Mouse (Mus musculus) T-helper 2 cell (primary cell): ENCODE results near the gene Vill.

Source experiments
- in situ Hi-C: fragments of 300-600 bp; cut with MboI, MseI; formaldehyde crosslinking; loops from one replicate; pipeline ENCODE4 v1.15.1; 2025; ENCODE audit warnings: high pct_unique_total_duplicates

The Vill gene

GRCm38 (mm10) chr9:119080040-119080675, 27.6 kb downstream of the Vill start:
- in situ Hi-C loops: no loop called here

- in situ Hi-C loops: no loop called here
These were observed 29.5 kb downstream of the Vill start for GRCm38 (mm10) chr9:119082039-119082438.

- in situ Hi-C loops: no loop called here
These were observed 30.3 kb downstream of the Vill start for GRCm38 (mm10) chr9:119082656-119083430.

- in situ Hi-C loops: no loop called here
These were observed 31.4 kb downstream of the Vill start for GRCm38 (mm10) chr9:119083966-119084365.

- in situ Hi-C loops: no loop called here
These were observed 33.9 kb downstream of the Vill start for GRCm38 (mm10) chr9:119086451-119086850.

- in situ Hi-C loops: no loop called here
These were observed 34.7 kb downstream of the Vill start for GRCm38 (mm10) chr9:119087309-119087708.

- in situ Hi-C loops: no loop called here
These were observed 35.7 kb downstream of the Vill start for GRCm38 (mm10) chr9:119088148-119088801.

- in situ Hi-C loops: no loop called here
These were observed 36.9 kb downstream of the Vill start for GRCm38 (mm10) chr9:119089437-119089836.

- in situ Hi-C loops: no loop called here
These were observed 37.9 kb downstream of the Vill start for GRCm38 (mm10) chr9:119090462-119090861.

- in situ Hi-C loops: no loop called here
These were observed 39.2 kb downstream of the Vill start for GRCm38 (mm10) chr9:119091581-119092310.

- in situ Hi-C loops: no loop called here
These were observed 40.2 kb downstream of the Vill start for GRCm38 (mm10) chr9:119092473-119093418.

- in situ Hi-C loops: no loop called here
These were observed 41.1 kb downstream of the Vill start, which contains the start of gene Plcd1 for GRCm38 (mm10) chr9:119093419-119094295. Gene Plcd1, minus strand, starts transcription at chr9:119093502.

GRCm38 (mm10) chr9:119094462-119095109, 42.0 kb downstream of the Vill start:
- in situ Hi-C loops: no loop called here

- in situ Hi-C loops: loop anchor here (10.0 kb wide), 1 partner anchor 174 kb away; no protein-coding TSS in a partner anchor
These were observed 47.8 kb downstream of the Vill start for GRCm38 (mm10) chr9:119100177-119100898.

- in situ Hi-C loops: loop anchor here (10.0 kb wide), 1 partner anchor 173 kb away; no protein-coding TSS in a partner anchor
These were observed 49.6 kb downstream of the Vill start, which contains the start of gene Dlec1 for GRCm38 (mm10) chr9:119101992-119102782. Gene Dlec1, plus strand, starts transcription at chr9:119102478.

- in situ Hi-C loops: loop anchor here (10.0 kb wide), 1 partner anchor 172 kb away; no protein-coding TSS in a partner anchor
These were observed 50.2 kb downstream of the Vill start for GRCm38 (mm10) chr9:119102783-119103113.

GRCm38 (mm10) chr9:119107566-119107965, 55.0 kb downstream of the Vill start:
- in situ Hi-C loops: loop anchor here (5.0 to 10.0 kb wide), 2 partner anchors 167 to 250 kb away; partner anchors contain the start of gene Xylb
